Comparison of ENCODE assay signal across 9 mouse cellular contexts in the genomic region with DNA sequence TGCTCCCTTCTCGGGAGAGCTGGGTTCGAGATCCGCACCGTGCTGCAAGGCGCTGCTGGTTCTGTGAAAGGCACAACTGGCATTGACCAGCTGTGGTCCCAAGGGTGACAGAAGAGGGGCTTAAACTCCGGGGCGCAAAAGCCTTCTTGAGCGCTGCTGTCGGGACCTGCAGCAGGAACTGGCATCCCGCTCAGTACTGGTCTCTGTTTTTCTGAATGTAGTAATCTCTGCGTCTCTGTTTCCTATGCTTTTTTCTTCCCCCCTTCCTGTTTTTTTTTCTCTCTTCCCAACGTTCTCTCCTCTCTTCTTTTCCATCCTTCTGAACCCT. TPM values are rescaled to one million over a fixed set of nuclear protein-coding genes. Genes with fewer than 3 reads are reported as not detected.
DNase-seq lines count a peak whose midpoint lies in the region; ATAC-seq and TF ChIP-seq lines count a peak whose summit lies in the region.
"Had no signal": no experiment of that assay in that cellular context is flagged by ENCODE, and none has a peak within 500 bp of the region (broad histone marks: within the 10 kb centered on the region; RNA-seq: fewer than 3 reads in every experiment).

No protein-coding gene starts in this region.

- H3K9me3 ChIP-seq in lung, embryonic 16.5 days (ENCODE audit: control insufficient read depth, low read length): no peaks in the 10 kb centered on the region
- no peaks in the 10 kb centered on the region for H3K9me3 ChIP-seq in intestine, embryonic 15.5 days
- no peaks in the 10 kb centered on the region for H3K9me3 ChIP-seq in neural tube, embryonic 15.5 days (replicated peaks)

- peaks cover 29% of the 10 kb centered on the region for H3K27me3 ChIP-seq in lung, embryonic 16.5 days (ENCODE audit: control insufficient read depth, insufficient read depth, low read depth, low read length)
- peaks cover 24% of the 10 kb centered on the region for H3K27me3 ChIP-seq in intestine, embryonic 15.5 days (replicated peaks)
- peaks cover 9% of the 10 kb centered on the region for H3K27me3 ChIP-seq in neural tube, embryonic 15.5 days (replicated peaks)

- H3K4me2 ChIP-seq in lung, embryonic 16.5 days (ENCODE audit: low read depth, low read length): peak overlapping the region; percentile 58
- peak overlapping the region; percentile 67 for H3K4me2 ChIP-seq in intestine, embryonic 15.5 days (replicated peaks)
- H3K4me2 ChIP-seq in neural tube, embryonic 15.5 days: peak overlapping the region; percentile 67

- H3K4me1 ChIP-seq in lung, embryonic 16.5 days (replicated peaks; ENCODE audit: control insufficient read depth, insufficient read depth, low read length): 0 out of 2 replicates have a peak, but pooled peaks cover 4% of the 10 kb centered on the region
- H3K4me1 ChIP-seq in intestine, embryonic 15.5 days (replicated peaks): no peaks in the 10 kb centered on the region
- H3K4me1 ChIP-seq in neural tube, embryonic 15.5 days: peaks cover 17% of the 10 kb centered on the region

- no peaks in the 10 kb centered on the region for H3K36me3 ChIP-seq in lung, embryonic 16.5 days (ENCODE audit: control insufficient read depth, insufficient read depth, low read length)
- H3K36me3 ChIP-seq in intestine, embryonic 15.5 days: no peaks in the 10 kb centered on the region
- H3K36me3 ChIP-seq in neural tube, embryonic 15.5 days: no peaks in the 10 kb centered on the region

- peak overlapping the region; percentile 46; the same call in 1 of the 2 replicates for H3K9ac ChIP-seq in lung, embryonic 16.5 days (ENCODE audit: low read length)
- H3K9ac ChIP-seq in intestine, embryonic 15.5 days: no peak overlapping the region
- peak overlapping the region; percentile 63 for H3K9ac ChIP-seq in neural tube, embryonic 15.5 days (replicated peaks)

- H3K27ac ChIP-seq in gastrocnemius, adult 2 months: no peak overlapping the region
- no peak overlapping the region for H3K27ac ChIP-seq in lung, embryonic 16.5 days (ENCODE audit: low read length)
- no peak overlapping the region for H3K27ac ChIP-seq in intestine, embryonic 15.5 days
- peak overlapping the region; percentile 86 for H3K27ac ChIP-seq in neural tube, embryonic 15.5 days (replicated peaks)

- no peak for DNase-seq in gastrocnemius, adult 2 months
- DNase-seq in gastrocnemius, postnatal 36 days: no peak
- no peak for DNase-seq in lung, postnatal 10 days
- DNase-seq in adrenal gland, postnatal 4 days (ENCODE audit: low spot score in 2 of 2): no peak
- DNase-seq in ovary, postnatal 14 days (ENCODE audit: low spot score): no peak

- intact Hi-C loops in gastrocnemius, adult 2 months (cut with DNase I): no loop called here
- intact Hi-C loops in gastrocnemius, postnatal 36 days (cut with DNase I): no loop called here

- 1% methylated on average over 12 of the region's 12 CpGs for WGBS in lung, embryonic 16.5 days
- WGBS in intestine, embryonic 15.5 days: 2% methylated on average over 12 of the region's 12 CpGs
- 4% methylated on average over 12 of the region's 12 CpGs for WGBS in neural tube, embryonic 15.5 days

- no peak for TF ChIP-seq CTCF in gastrocnemius, adult 2 months (IDR thresholded peaks at IDR 0.05)

- peak overlapping the region; percentile 45 for H3K4me3 ChIP-seq in gastrocnemius, adult 2 months
- peak overlapping the region; percentile 37 for H3K4me3 ChIP-seq in lung, embryonic 16.5 days (ENCODE audit: low read length)
- H3K4me3 ChIP-seq in intestine, embryonic 15.5 days (replicated peaks): peak overlapping the region; percentile 26
- peak overlapping the region; percentile 54 for H3K4me3 ChIP-seq in neural tube, embryonic 15.5 days (replicated peaks)

- ATAC-seq in lung, embryonic 16.5 days (ENCODE audit: low read depth): no peak
- no peak for ATAC-seq in intestine, embryonic 15.5 days
- peak; percentile 62; the same call in 1 of the 2 replicates for ATAC-seq in neural tube, embryonic 15.5 days (ENCODE audit: low FRiP score)
- ATAC-seq: inflammation-experienced regulatory T-cells, adult 6 months had no signal

RNA-seq across cellular contexts. Expression of gene Opcml, which starts 1.0 kb away (rescaled TPM):
- total RNA-seq in gastrocnemius, adult 2 months (2021): 1 to 10 TPM; 1.0 to 1.5 TPM
- total RNA-seq in gastrocnemius, postnatal 36 days (2021): 1 to 10 TPM; 1.0 to 1.5 TPM
- 10.1 and 11.7 TPM in 2 replicates for polyA plus RNA-seq in lung, embryonic 16.5 days (2015; fragmentation: Nextera tagmentation; extraction: Ambion mirVana)
- polyA plus RNA-seq in intestine, embryonic 15.5 days (2015; fragmentation: Nextera tagmentation; extraction: Ambion mirVana): 3.4 and 4.4 TPM in 2 replicates
- polyA plus RNA-seq in neural tube, embryonic 15.5 days (2015; fragmentation: Nextera tagmentation; extraction: Ambion mirVana): 40.4 and 49.9 TPM in 2 replicates
- total RNA-seq in adrenal gland, postnatal 4 days (2021): 1 to 10 TPM; 1.8 to 2.6 TPM
